In the genomic region with DNA sequence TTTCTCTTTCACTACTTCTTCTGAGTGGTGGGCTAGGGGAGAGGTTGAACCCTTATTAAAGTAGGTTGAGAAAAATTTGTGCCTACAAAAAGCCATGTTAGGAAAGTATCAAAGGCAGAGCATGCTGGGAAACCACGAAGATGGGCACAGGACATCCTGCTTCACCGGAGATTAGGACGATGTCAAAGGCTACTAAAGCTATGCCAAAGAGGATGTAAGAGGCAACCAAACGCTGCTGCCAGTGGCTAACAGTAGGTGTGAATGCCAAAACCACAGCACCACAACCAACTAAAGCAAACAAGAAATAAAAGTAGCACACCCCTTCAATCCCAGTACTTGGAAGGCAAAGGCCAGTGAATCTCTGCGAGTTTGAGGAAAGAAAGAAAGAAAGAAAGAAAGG, we compare ENCODE assay signal across 27 mouse cellular contexts. TPM values are rescaled to one million over a fixed set of nuclear protein-coding genes. Genes with fewer than 3 reads are reported as not detected.
DNase-seq lines count a peak whose midpoint lies in the region; ATAC-seq and TF ChIP-seq lines count a peak whose summit lies in the region.
"Had no signal": no experiment of that assay in that cellular context is flagged by ENCODE, and none has a peak within 500 bp of the region (broad histone marks: within the 10 kb centered on the region; RNA-seq: fewer than 3 reads in every experiment).

No protein-coding gene starts in this region.

- no peak overlapping the region for H3K9ac ChIP-seq in liver, adult 2 months (ENCODE audit: low read depth, low read length)
- H3K9ac ChIP-seq in forebrain, embryonic 14.5 days (ENCODE audit: low read length) = no peak overlapping the region
- H3K9ac ChIP-seq: forebrain, embryonic 12.5 days; heart, embryonic 15.5 days; hindbrain, embryonic 13.5 days; kidney, embryonic 15.5 days; lung, embryonic 15.5 days; neural tube, embryonic 13.5 days; stomach, embryonic 15.5 days had no signal

- TF ChIP-seq CTCF in liver, adult 2 months (IDR thresholded peaks at IDR 0.05; ENCODE audit: low read depth, low read length) = no peak

- no peaks in the 10 kb centered on the region for H3K27me3 ChIP-seq in liver, adult 2 months (ENCODE audit: control insufficient read depth, insufficient read depth, low read length)
- H3K27me3 ChIP-seq in forebrain, embryonic 14.5 days (replicated peaks; ENCODE audit: control insufficient read depth, insufficient read depth, low read length) = no peaks in the 10 kb centered on the region
- H3K27me3 ChIP-seq: CH12.LX; forebrain, embryonic 12.5 days; heart, embryonic 15.5 days; hindbrain, embryonic 13.5 days; kidney, embryonic 15.5 days; lung, embryonic 15.5 days; neural tube, embryonic 13.5 days; stomach, embryonic 15.5 days had no signal

- no peak overlapping the region for H3K4me3 ChIP-seq in liver, adult 2 months (ENCODE audit: insufficient read depth, low read depth, low read length)
- no peak overlapping the region for H3K4me3 ChIP-seq in forebrain, embryonic 14.5 days (ENCODE audit: low read depth, low read length)
- H3K4me3 ChIP-seq: forebrain, embryonic 12.5 days; gastrocnemius, adult 2 months; heart, embryonic 15.5 days; hindbrain, embryonic 13.5 days; kidney, embryonic 15.5 days; lung, embryonic 15.5 days; myocyte; neural tube, embryonic 13.5 days; stomach, embryonic 15.5 days had no signal

- no peak overlapping the region for H3K4me2 ChIP-seq in forebrain, embryonic 14.5 days (ENCODE audit: low read length)
- H3K4me2 ChIP-seq: forebrain, embryonic 12.5 days; heart, embryonic 15.5 days; hindbrain, embryonic 13.5 days; kidney, embryonic 15.5 days; liver, embryonic 11.5 days; lung, embryonic 15.5 days; neural tube, embryonic 13.5 days; stomach, embryonic 15.5 days had no signal

- ATAC-seq in common myeloid progenitor, adult 5-6 weeks (replicated peaks; ENCODE audit: low read depth, poor library complexity, severe bottlenecking) = peak; percentile 53
- ATAC-seq in megakaryocyte, adult 5-6 weeks (ENCODE audit: poor library complexity, severe bottlenecking) = peak; percentile 66
- ATAC-seq in forebrain, embryonic 14.5 days = no peak
- no peak for ATAC-seq in frontal cortex, adult (ENCODE audit: low TSS enrichment)
- ATAC-seq: midbrain, embryonic 16.5 days had no signal

- DNase-seq in liver, adult 2 months (ENCODE audit: extremely low read depth, low read depth, low spot score) = peak; percentile 94
- DNase-seq in liver = no peak
- no peak for DNase-seq in spleen, postnatal 4 days (ENCODE audit: low spot score in 2 of 2)
- DNase-seq in forebrain, embryonic 14.5 days (ENCODE audit: low spot score) = no peak
- no peak for DNase-seq in urinary bladder, postnatal 14 days (ENCODE audit: low spot score)
- DNase-seq: adrenal gland, postnatal 25 days; B cell, adult 2 months; cerebellum, adult 11-12 months; cerebellum, adult 9-11 months; gastrocnemius, adult 2 months; gastrocnemius, postnatal 36 days; kidney, adult 11 months; lung, postnatal 36 days had no signal

- H3K79me2 ChIP-seq in liver, adult 2 months (ENCODE audit: control insufficient read depth, insufficient read depth, low read length) = peaks cover 10% of the 10 kb centered on the region; the same call in 1 of the 2 replicates

- whole genome bisulfite sequencing in liver, adult 2 months = 4% methylated on average over 5 of the region's 5 CpGs
- 92% methylated on average over 5 of the region's 5 CpGs for WGBS in forebrain, embryonic 14.5 days

- no peaks in the 10 kb centered on the region for H3K9me3 ChIP-seq in forebrain, embryonic 14.5 days (replicated peaks; ENCODE audit: control insufficient read depth, low read length)
- H3K9me3 ChIP-seq: forebrain, embryonic 12.5 days; heart, embryonic 15.5 days; hindbrain, embryonic 13.5 days; kidney, embryonic 15.5 days; lung, embryonic 15.5 days; neural tube, embryonic 13.5 days; stomach, embryonic 15.5 days had no signal

- no peak for TF ChIP-seq POLR2A in liver, adult 2 months (IDR thresholded peaks at IDR 0.05; ENCODE audit: extremely low read depth, insufficient read depth, low read length)

- peak overlapping the region; percentile 25 for H3K27ac ChIP-seq in liver, adult 2 months (replicated peaks; ENCODE audit: insufficient read depth, low read depth, low read length)
- no peak overlapping the region for H3K27ac ChIP-seq in forebrain, embryonic 14.5 days (ENCODE audit: low read depth, low read length)
- H3K27ac ChIP-seq: forebrain, embryonic 12.5 days; gastrocnemius, adult 2 months; heart, embryonic 15.5 days; hindbrain, embryonic 13.5 days; kidney, embryonic 15.5 days; lung, embryonic 15.5 days; neural tube, embryonic 13.5 days; stomach, embryonic 15.5 days had no signal

- peaks cover 24% of the 10 kb centered on the region; the same call in 1 of the 2 replicates for H3K36me3 ChIP-seq in liver, adult 2 months (ENCODE audit: control insufficient read depth, insufficient read depth, low read length)
- H3K36me3 ChIP-seq in forebrain, embryonic 14.5 days (ENCODE audit: control insufficient read depth, insufficient read depth, low read length) = peaks cover 76% of the 10 kb centered on the region

- H3K4me1 ChIP-seq in liver, adult 2 months (ENCODE audit: control insufficient read depth, insufficient read depth, low read length) = peaks cover 15% of the 10 kb centered on the region
- H3K4me1 ChIP-seq in forebrain, embryonic 14.5 days (ENCODE audit: control insufficient read depth, insufficient read depth, low read length) = no peaks in the 10 kb centered on the region
- H3K4me1 ChIP-seq: forebrain, embryonic 12.5 days; heart, embryonic 15.5 days; hindbrain, embryonic 13.5 days; kidney, embryonic 15.5 days; lung, embryonic 15.5 days; neural tube, embryonic 13.5 days; stomach, embryonic 15.5 days had no signal

RNA-seq across cellular contexts. Expression of a gene that starts 8.4 kb away (rescaled TPM):
- total RNA-seq in liver, adult 2 months (2014; rRNA removed) = 32.4 and 37.9 TPM in 2 replicates
- 14.3 and 14.4 TPM in 2 replicates for polyA plus RNA-seq in liver, adult 2 months (2012; rRNA removed)
- 12.1 and 14.5 TPM in 2 replicates for total RNA-seq in common myeloid progenitor, adult 5-6 weeks (2017)
- 16.7 and 24.5 TPM in 2 replicates for total RNA-seq in megakaryocyte, adult 5-6 weeks (2015)
- 20.3 and 20.5 TPM in 2 replicates for total RNA-seq in megakaryocyte, adult 5-6 weeks (2017)
- 24.4 and 25.8 TPM in 2 replicates for polyA plus RNA-seq in forebrain, embryonic 14.5 days (2014; fragmentation: Nextera tagmentation; extraction: Ambion mirVana)

RNA-seq across cellular contexts. Expression of a gene that starts 12.8 kb away (rescaled TPM):
- 28.0 and 29.8 TPM in 2 replicates for total RNA-seq in liver, adult 2 months (2014; rRNA removed)
- polyA plus RNA-seq in liver, adult 2 months (2012; rRNA removed) = 32.7 and 36.6 TPM in 2 replicates
- 6.5 and 11.1 TPM in 2 replicates for total RNA-seq in common myeloid progenitor, adult 5-6 weeks (2017)
- 8.5 and 10.8 TPM in 2 replicates for total RNA-seq in megakaryocyte, adult 5-6 weeks (2015)
- 7.2 and 7.8 TPM in 2 replicates for total RNA-seq in megakaryocyte, adult 5-6 weeks (2017)
- 30.0 and 33.0 TPM in 2 replicates for polyA plus RNA-seq in forebrain, embryonic 14.5 days (2014; fragmentation: Nextera tagmentation; extraction: Ambion mirVana)

Comparison
In these comparisons a context has a peak if more than half of its experiments do, and no peak if none do; other contexts are left out.
1. ATAC-seq: peak in common myeloid progenitor, adult 5-6 weeks (single experiment) and megakaryocyte, adult 5-6 weeks (single experiment); none in forebrain, embryonic 14.5 days (single experiment) and frontal cortex, adult (single experiment).